Mouse (Mus musculus): ENCODE measurements at regions not wholly inside any gene's neighbourhood (a gene's known extent, or its start where the extent isn't known, plus 50 kb on each side); places are given as distances from the start of the nearest gene placed in this dataset.
"Not testable (repeated sequence)": the region's sequence is repeated elsewhere in the genome, so short reads cannot be mapped to it uniquely, and the experiment has no call there.

DNA sequence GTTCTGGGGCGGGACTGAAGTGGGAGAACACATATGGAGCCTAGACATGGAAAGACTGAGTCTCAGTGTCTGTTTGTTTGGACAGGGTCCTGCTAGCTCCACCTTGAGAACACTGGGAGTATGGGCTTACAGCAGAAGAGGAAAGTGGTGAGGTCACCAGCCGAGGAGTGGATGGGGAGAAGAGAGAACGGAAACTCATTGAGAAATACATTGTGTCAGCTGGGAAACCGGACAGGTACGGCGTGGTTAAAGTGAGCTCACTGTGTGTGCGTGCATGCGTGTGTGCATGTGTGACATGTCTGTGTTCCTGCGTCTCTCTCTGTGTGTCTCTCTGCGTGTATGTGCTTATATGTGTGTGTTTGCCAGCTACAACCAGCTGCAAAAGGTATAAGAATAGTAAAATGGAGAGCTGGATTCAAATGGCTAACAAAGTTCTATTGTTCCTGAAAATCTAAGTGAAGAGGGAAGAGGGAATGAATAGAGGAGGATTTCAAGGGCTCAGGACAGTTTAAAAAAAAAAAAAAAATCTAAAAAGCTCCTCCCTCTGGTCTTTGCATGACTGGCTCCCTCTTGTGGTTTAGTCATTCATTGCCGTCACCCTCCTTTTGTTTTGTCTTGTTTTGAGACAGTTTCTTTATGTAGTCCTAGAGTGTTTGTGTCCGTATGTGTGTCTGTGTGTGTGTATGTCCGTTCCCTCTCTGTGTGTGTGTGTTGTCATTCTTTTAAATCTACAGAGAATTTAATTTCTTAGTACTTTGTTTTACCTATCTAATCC is 52.0 kb upstream of the Ak4 start:
- Histone ChIP-seq H3K27ac (no peak overlapping the region), H3K4me1 (0 out of 2 replicates have a peak, but pooled peaks cover 2% of the 10 kb centered on the region), H3K9ac (no peak overlapping the region), H3K4me3 (no peak overlapping the region), H3K36me3 (no peaks in the 10 kb centered on the region), H3K9me3 (replicated peaks) (no peaks in the 10 kb centered on the region), H3K27me3 (no peaks in the 10 kb centered on the region), H3K4me2 (replicated peaks) (no peak overlapping the region)
- ATAC-seq (ENCODE audit: low FRiP score): 0 out of 2 replicates have a peak, but pooled peaks have one; percentile 26
- WGBS: 64% methylated on average over 13 of the region's 13 CpGs

DNA sequence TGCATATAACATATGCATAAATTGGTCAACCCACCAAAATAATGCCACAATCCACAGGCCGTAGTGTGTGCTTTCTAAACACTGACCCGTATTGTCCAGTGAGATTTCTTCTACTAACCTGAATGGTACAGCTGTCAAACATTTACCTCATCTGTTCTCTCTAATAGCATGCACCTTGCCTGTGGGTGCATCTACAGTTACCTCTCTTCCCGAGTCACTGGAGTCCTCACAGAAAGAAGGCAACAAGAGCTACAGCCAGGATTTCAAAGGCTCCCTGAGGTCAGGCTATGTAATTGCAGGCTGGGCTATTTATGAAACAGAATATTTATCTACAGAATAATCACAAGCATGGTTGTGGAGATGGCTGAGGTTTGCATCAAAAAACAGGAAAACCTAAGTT is 53.8 kb upstream of the Ak4 start:
- 93% methylated on average over 3 of the region's 3 CpGs for WGBS
- no peaks in the 10 kb centered on the region for H3K27me3 ChIP-seq
- no peak overlapping the region for H3K27ac ChIP-seq
- H3K4me1 ChIP-seq: 0 out of 2 replicates have a peak, but pooled peaks cover 2% of the 10 kb centered on the region
- H3K36me3 ChIP-seq: no peaks in the 10 kb centered on the region
- ATAC-seq (ENCODE audit: low FRiP score): no peak
- H3K9me3 ChIP-seq (replicated peaks): no peaks in the 10 kb centered on the region
- H3K4me3 ChIP-seq: no peak overlapping the region
- no peak overlapping the region for H3K4me2 ChIP-seq (replicated peaks)
- H3K9ac ChIP-seq: no peak overlapping the region

DNA sequence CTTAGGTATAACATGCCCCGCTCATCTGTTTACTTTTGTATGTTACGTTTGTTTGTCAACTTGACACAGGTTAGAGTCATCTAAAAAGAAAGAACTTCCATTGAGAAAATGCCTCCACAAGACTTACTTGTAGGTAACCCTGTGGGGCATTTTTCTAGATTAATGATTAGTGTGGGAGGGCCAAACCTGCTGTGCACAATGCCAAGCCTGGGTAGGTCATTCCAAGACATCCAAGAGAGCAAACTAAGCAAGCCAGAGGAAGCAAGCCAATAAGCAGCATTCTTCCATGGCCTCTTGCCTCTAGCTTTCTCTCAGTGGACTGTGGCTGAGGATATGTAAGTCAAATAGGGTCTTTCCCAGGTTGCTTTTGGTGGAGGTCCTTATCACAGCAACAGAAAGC is 54.4 kb upstream of the Ak4 start:
- Histone ChIP-seq H3K4me3 (no peak overlapping the region), H3K9me3 (replicated peaks) (no peaks in the 10 kb centered on the region), H3K27me3 (no peaks in the 10 kb centered on the region), H3K36me3 (no peaks in the 10 kb centered on the region), H3K27ac (no peak overlapping the region), H3K4me2 (replicated peaks) (no peak overlapping the region), H3K4me1 (0 out of 2 replicates have a peak, but pooled peaks cover 2% of the 10 kb centered on the region), H3K9ac (no peak overlapping the region)
- WGBS: 85% methylated on average over 2 of the region's 2 CpGs
- ATAC-seq (ENCODE audit: low FRiP score): no peak

DNA sequence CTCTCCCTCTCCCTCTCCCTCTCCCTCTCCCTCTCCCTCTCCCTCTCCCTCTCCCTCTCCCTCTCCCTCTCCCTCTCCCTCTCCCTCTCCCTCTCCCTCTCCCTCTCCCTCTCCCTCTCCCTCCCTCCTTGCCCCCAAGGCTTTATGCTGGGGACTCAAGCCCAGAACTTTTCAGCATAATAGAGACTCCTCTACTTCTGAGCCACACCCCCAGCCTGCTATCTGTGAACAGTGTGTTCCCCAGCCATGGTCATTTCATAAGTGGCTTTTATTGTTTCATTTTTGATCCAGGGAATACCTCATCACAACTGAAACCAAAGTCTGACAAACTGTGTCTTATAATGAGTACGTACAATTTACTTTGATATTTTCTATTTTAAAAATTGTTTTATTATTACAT is 55.8 kb upstream of the Ak4 start:
- H3K9ac ChIP-seq; ATAC-seq (ENCODE audit: low FRiP score): not testable (repeated sequence)
- WGBS: 91% methylated on average over 1 of the region's 1 CpGs

DNA sequence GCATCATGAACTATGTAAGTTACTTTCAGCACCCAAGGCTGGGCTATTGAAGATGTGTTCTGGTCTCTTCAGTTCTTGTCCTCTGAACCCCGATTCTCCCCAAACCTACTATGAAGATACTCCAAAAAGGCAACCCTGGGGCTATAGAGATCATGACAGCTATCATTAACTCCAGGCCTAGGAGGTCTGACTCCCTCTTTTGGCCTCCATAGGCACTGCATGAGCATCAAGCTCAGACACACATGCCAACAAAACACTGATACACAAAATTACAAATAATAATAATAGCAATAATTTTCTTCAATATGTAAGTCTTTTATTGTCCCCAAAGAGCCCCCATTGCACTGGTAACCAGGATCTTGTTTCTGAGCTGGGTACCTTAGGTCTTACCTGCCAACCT is 57.3 kb upstream of the Ak4 start:
- Histone ChIP-seq H3K9ac (no peak overlapping the region), H3K27ac (no peak overlapping the region), H3K36me3 (no peaks in the 10 kb centered on the region), H3K9me3 (replicated peaks) (no peaks in the 10 kb centered on the region), H3K27me3 (no peaks in the 10 kb centered on the region), H3K4me1 (peaks cover 8% of the 10 kb centered on the region), H3K4me3 (no peak overlapping the region), H3K4me2 (replicated peaks) (no peak overlapping the region)
- no peak for ATAC-seq (ENCODE audit: low FRiP score)
- WGBS: 93% methylated on average over 1 of the region's 1 CpGs

More for the DNA sequence above, 55.8 kb upstream of the Ak4 start:
- H3K4me3 ChIP-seq; H3K36me3 ChIP-seq; H3K4me1 ChIP-seq; H3K27me3 ChIP-seq; H3K27ac ChIP-seq; H3K9me3 ChIP-seq (replicated peaks); H3K4me2 ChIP-seq (replicated peaks): not testable (repeated sequence)

DNA sequence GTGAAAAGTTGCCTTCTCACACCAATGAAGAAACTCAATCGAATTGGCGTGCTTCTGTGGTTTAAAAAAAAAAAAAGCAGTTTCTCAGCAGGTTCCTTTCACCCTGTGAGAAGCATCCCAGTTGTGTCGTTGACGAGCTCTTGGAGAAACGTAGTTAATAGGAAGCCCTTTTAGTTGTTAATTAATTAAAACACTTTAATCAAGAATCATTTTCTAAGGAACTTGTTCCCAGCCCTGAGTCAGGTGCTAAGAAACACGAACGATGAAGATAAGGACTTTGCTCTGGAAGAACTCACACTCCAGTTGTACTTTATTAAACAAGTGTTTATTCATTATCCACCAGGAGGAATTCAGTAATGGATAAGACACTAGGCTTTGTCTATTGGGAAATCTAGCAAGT is 58.8 kb upstream of the Ak4 start:
- H3K9me3 ChIP-seq (replicated peaks): no peaks in the 10 kb centered on the region
- no peak overlapping the region for H3K27ac ChIP-seq
- H3K36me3 ChIP-seq: no peaks in the 10 kb centered on the region
- 74% methylated on average over 7 of the region's 7 CpGs for WGBS
- no peak for ATAC-seq (ENCODE audit: low FRiP score)
- H3K4me2 ChIP-seq (replicated peaks): no peak overlapping the region
- no peak overlapping the region for H3K9ac ChIP-seq
- H3K4me3 ChIP-seq: no peak overlapping the region
- H3K27me3 ChIP-seq: no peaks in the 10 kb centered on the region
- H3K4me1 ChIP-seq: peaks cover 10% of the 10 kb centered on the region

DNA sequence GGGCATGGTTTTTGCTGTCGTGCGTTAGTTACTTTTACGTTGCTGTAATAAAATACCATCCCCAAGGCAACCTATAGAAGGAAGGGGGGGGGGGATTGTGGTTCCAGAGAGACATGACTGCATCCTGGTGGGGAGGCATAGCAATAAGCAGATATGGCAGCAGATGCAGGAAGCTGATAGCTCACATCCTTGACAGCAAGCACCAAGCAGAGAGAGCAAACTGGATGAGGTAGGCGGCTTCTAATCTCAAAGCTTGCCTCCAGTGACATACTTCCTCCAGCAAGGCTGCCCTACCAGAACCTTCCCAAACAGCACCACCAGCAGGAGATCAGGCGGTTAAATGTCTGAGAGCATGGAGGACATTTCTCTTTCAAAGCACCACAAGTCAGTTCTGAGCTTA is 60.0 kb upstream of the Ak4 start:
- H3K9me3 ChIP-seq (replicated peaks): no peaks in the 10 kb centered on the region
- H3K4me3 ChIP-seq: no peak overlapping the region
- 91% methylated on average over 5 of the region's 5 CpGs for WGBS
- no peaks in the 10 kb centered on the region for H3K27me3 ChIP-seq
- peaks cover 20% of the 10 kb centered on the region for H3K4me1 ChIP-seq
- no peak for ATAC-seq (ENCODE audit: low FRiP score)
- no peak overlapping the region for H3K4me2 ChIP-seq (replicated peaks)
- no peak overlapping the region for H3K9ac ChIP-seq
- H3K27ac ChIP-seq: no peak overlapping the region
- no peaks in the 10 kb centered on the region for H3K36me3 ChIP-seq

DNA sequence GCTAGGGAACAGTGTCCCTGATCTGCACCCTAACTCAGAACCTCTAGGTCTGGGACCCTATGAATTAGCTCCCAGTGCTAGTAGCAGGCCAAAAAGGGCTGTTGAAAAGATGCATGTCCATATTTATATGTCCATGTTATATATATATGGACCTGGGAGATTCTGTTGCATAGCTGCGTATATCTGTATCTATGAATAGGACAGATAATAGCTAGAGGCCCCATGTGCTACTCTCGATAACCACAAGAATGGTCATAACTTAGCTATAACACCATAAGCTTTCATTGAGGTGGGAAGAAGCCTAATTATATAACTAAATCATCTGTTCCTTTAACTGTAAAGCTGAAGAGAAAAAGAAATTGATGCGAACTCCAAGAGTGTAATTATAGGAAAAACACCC is 60.6 kb upstream of the Ak4 start:
- no peak overlapping the region for H3K9ac ChIP-seq
- H3K27ac ChIP-seq: no peak overlapping the region
- WGBS: 95% methylated on average over 3 of the region's 3 CpGs
- no peak for ATAC-seq (ENCODE audit: low FRiP score)
- H3K9me3 ChIP-seq (replicated peaks): no peaks in the 10 kb centered on the region
- H3K27me3 ChIP-seq: no peaks in the 10 kb centered on the region
- no peak overlapping the region for H3K4me2 ChIP-seq (replicated peaks)
- H3K4me3 ChIP-seq: no peak overlapping the region
- H3K4me1 ChIP-seq: peaks cover 26% of the 10 kb centered on the region
- no peaks in the 10 kb centered on the region for H3K36me3 ChIP-seq

DNA sequence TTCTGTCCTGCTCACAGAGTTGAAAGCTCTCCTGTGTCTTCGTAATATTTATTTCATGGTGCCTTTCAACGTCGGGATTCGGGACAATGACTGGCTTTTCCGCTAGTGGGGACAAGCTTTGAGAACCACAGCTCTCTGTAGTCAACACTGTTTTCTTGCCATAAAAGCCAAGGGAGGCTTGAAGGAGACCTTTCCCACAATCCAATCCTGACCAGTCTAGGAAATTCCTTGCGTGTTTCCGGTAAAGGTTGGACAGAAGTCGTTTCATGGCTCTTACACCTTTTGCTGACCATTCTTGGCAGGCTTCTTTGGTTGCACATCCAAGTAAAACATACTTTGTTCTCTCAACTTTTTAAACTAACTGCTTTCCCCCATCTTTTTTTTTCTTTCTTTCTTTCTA is 61.2 kb upstream of the Ak4 start:
- Histone ChIP-seq H3K27ac (peak overlapping the region; percentile 97; the same call in 1 of the 2 replicates), H3K4me2 (replicated peaks) (peak overlapping the region; percentile 81), H3K4me1 (peaks cover 27% of the 10 kb centered on the region), H3K9ac (no peak overlapping the region; the same call in 1 of the 2 replicates), H3K36me3 (no peaks in the 10 kb centered on the region), H3K9me3 (replicated peaks) (no peaks in the 10 kb centered on the region), H3K27me3 (no peaks in the 10 kb centered on the region), H3K4me3 (peak overlapping the region; percentile 67; the same call in 1 of the 2 replicates)
- ATAC-seq (ENCODE audit: low FRiP score): no peak
- WGBS: 78% methylated on average over 8 of the region's 8 CpGs

DNA sequence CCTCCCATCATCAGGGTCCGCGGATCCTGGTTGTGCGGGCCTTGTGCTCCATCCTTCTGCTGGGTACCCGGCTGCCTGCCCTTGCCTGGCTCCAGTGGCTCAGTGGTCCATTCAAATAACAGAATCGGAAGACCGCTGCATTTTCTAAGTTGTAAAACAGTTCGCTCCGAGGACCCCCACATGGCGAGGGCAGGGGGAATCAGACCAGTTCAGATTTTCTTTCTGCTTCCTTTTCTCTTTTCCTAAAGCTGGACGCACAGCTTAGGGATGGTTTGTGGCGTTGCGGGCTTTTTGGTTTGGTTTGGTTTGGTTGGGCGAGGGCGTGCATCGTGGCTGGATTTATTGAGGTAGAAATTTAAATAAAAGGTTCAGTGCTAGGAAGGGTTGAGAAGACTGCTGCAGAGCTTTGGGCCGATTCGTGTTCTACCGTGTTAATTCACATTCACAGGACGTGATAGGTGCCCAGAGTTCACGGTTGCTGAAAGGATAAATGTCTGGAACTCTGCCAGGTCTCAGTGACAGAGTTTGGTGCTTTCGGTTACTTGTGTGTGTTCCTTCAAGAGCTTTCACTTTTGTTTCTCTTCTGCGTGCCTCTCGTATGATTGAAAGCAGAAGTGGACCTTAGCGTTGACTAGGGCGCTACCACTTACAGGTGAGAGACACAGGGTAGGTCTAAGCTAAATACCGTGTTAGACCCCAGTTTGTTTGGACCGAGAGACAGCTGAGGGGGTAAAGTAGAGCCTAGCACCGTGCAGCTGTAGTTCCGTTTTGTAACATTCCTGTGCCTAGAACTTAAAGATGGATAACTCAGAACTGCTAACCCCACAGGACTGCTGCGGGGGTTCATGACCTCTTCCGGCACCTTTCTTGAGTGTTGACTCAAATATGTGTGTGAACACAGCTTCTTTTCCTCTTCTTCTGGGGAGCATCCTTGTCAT is 61.9 kb upstream of the Ak4 start:
- WGBS: 14% methylated on average over 31 of the region's 31 CpGs
- peaks cover 27% of the 10 kb centered on the region for H3K4me1 ChIP-seq
- H3K9ac ChIP-seq: peak overlapping the region; percentile 85
- peak overlapping the region; percentile 97 for H3K27ac ChIP-seq
- H3K4me2 ChIP-seq (replicated peaks): peak overlapping the region; percentile 81
- peak; percentile 9; the same call in 1 of the 2 replicates for ATAC-seq (ENCODE audit: low FRiP score)
- no peaks in the 10 kb centered on the region for H3K36me3 ChIP-seq
- H3K9me3 ChIP-seq (replicated peaks): no peaks in the 10 kb centered on the region
- H3K4me3 ChIP-seq: peak overlapping the region; percentile 67
- no peaks in the 10 kb centered on the region for H3K27me3 ChIP-seq

DNA sequence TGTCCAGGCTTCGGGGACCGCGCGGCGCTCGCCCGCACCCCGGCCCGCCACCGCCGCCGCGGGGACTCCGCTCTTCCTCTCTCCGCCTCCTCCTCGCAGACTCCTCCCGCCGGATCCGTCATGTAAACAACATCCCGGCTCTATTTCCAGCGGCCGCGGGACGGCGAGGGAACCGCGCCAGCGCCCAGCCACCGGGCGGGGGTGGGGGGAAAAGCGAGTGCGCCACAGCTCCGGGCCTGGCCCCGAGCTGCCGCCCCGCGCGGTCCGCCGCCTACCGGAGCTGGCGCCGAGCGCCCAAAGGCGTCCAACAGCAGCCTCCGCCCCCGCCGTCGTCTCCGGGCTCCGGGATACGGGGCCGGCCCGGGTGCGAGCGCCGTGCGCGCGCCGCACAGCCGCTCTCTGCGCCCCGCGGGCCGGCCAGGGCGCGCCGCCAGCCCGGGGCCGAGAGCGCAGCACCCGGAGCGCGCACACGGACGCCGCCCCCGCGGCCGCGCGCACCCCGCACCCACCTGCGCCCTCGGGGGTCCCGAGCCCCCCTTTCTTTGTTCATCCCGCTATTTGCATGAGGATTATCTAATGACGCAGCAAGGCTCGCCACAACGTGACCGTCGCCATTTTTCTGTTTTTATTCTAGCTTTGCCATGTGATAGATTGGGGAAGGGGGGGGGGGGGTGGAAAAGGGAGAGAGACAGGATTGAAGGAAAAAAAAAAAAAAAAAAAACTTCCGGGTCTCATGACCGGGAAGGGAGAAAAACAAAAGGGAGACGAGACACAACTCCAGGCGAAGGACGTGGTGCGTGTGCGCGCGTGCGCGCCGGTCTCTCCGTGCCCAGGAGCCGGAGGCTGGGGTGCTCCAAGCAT is 62.8 kb upstream of the Ak4 start:
- ATAC-seq (ENCODE audit: low FRiP score): peak; percentile 89
- WGBS: under 1% methylated on average over 82 of the region's 107 CpGs
- H3K4me1 ChIP-seq: peaks cover 27% of the 10 kb centered on the region
- H3K9me3 ChIP-seq (replicated peaks): no peaks in the 10 kb centered on the region
- H3K4me2 ChIP-seq (replicated peaks): peak overlapping the region; percentile 81
- peak overlapping the region; percentile 97 for H3K27ac ChIP-seq
- no peaks in the 10 kb centered on the region for H3K36me3 ChIP-seq
- H3K4me3 ChIP-seq: peak overlapping the region; percentile 67
- H3K9ac ChIP-seq: peak overlapping the region; percentile 85
- no peaks in the 10 kb centered on the region for H3K27me3 ChIP-seq

All from hindbrain, embryonic 12.5 days (tissue).